Mouse (Mus musculus): ENCODE measurements around the gene Tmprss2.

The Tmprss2 gene

GRCm38 (mm10) chr16:97610939-97611338 lies at the start of gene Tmprss2:
Gene Tmprss2, minus strand, starts transcription at chr16:97611195.
- no peak for DNase-seq (ENCODE audit: low spot score)

GRCm38 (mm10) chr16:97659225-97659658 lies 48.2 kb upstream of the Tmprss2 start:
- no peak for DNase-seq (ENCODE audit: low spot score)

GRCm38 (mm10) chr16:97658481-97658880 lies 47.5 kb upstream of the Tmprss2 start:
- no peak for DNase-seq (ENCODE audit: low spot score)

GRCm38 (mm10) chr16:97655800-97656199 lies 44.8 kb upstream of the Tmprss2 start:
- no peak for DNase-seq (ENCODE audit: low spot score)

- DNase-seq (ENCODE audit: low spot score) = no peak
These were observed 38.7 kb upstream of the Tmprss2 start for GRCm38 (mm10) chr16:97649522-97650188.

- no peak for DNase-seq (ENCODE audit: low spot score)
These were observed 33.7 kb upstream of the Tmprss2 start for GRCm38 (mm10) chr16:97644681-97645080.

- no peak for DNase-seq (ENCODE audit: low spot score)
These were observed 28.6 kb upstream of the Tmprss2 start for GRCm38 (mm10) chr16:97639630-97640029.

GRCm38 (mm10) chr16:97632880-97633484 lies 22.0 kb upstream of the Tmprss2 start:
- DNase-seq (ENCODE audit: low spot score) = no peak

- DNase-seq (ENCODE audit: low spot score) = no peak
These were observed 12.2 kb upstream of the Tmprss2 start for GRCm38 (mm10) chr16:97623166-97623565.

GRCm38 (mm10) chr16:97622383-97622889 lies 11.4 kb upstream of the Tmprss2 start:
- DNase-seq (ENCODE audit: low spot score) = no peak

- DNase-seq (ENCODE audit: low spot score) = no peak
These were observed 7.3 kb upstream of the Tmprss2 start for GRCm38 (mm10) chr16:97618285-97618684.

- DNase-seq (ENCODE audit: low spot score) = no peak
These were observed 1.0 kb upstream of the Tmprss2 start for GRCm38 (mm10) chr16:97612009-97612408.

- no peak for DNase-seq (ENCODE audit: low spot score)
These were observed 749 bp downstream of the Tmprss2 start for GRCm38 (mm10) chr16:97610246-97610645.

GRCm38 (mm10) chr16:97609676-97610075 lies 1.3 kb downstream of the Tmprss2 start:
- DNase-seq (ENCODE audit: low spot score) = no peak

- DNase-seq (ENCODE audit: low spot score) = no peak
These were observed 3.0 kb downstream of the Tmprss2 start for GRCm38 (mm10) chr16:97607956-97608355.

GRCm38 (mm10) chr16:97606829-97607228 lies 4.2 kb downstream of the Tmprss2 start:
- DNase-seq (ENCODE audit: low spot score) = no peak

- DNase-seq (ENCODE audit: low spot score) = no peak
These were observed 4.9 kb downstream of the Tmprss2 start for GRCm38 (mm10) chr16:97605957-97606721.

GRCm38 (mm10) chr16:97602256-97602655 lies 8.7 kb downstream of the Tmprss2 start:
- peak; percentile 10 for DNase-seq (ENCODE audit: low spot score)

- no peak for DNase-seq (ENCODE audit: low spot score)
These were observed 10.4 kb downstream of the Tmprss2 start for GRCm38 (mm10) chr16:97600591-97600990.

- no peak for DNase-seq (ENCODE audit: low spot score)
These were observed 12.9 kb downstream of the Tmprss2 start for GRCm38 (mm10) chr16:97598046-97598445.

GRCm38 (mm10) chr16:97593816-97594509 lies 17.0 kb downstream of the Tmprss2 start:
- DNase-seq (ENCODE audit: low spot score) = no peak

GRCm38 (mm10) chr16:97593057-97593456 lies 17.9 kb downstream of the Tmprss2 start:
- peak; percentile 45 for DNase-seq (ENCODE audit: low spot score)

Measured in left cerebral cortex, adult 11 months (tissue).